Mouse (Mus musculus): Measurements from ENCODE around the gene Hmx3.

Gene Hmx3

DNA sequence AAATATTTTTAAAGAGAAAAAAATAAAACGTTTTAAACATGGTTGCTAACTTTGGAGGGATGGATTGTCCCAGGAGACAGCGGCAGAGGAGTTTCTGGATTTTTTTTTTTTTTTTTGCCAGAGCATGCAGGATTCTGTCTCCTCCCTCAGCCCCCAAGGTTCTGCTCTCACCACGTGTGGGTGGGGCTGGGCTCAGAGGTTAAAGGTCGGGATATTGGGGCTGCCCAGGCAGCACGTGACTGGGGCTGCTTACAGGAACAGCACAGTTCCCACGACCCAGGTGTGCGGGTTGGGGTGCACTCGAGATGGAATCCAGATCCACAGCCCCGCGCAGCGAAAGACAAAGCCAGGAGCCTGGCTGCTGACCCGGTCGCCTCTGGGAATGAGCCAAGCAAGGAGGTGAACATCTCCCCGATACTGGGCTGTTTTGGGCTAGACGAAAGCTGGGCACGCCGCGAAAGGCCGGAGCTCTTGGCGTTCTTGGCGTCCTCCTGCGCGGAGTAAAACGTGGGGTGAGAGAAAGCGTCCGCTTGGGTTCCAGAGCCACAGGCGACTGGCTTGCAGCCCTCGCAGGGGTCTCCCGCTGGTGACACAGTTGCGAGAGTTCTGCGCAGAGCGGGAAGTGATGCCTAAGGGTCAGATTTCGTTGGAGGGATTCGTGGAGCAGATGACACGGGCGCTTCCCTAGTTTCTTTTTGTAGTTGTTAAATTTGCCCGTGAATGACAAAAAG lies 14.0 kb downstream of the Hmx3 start:
- DNase-seq (ENCODE audit: low spot score in 2 of 2): no peak

DNA sequence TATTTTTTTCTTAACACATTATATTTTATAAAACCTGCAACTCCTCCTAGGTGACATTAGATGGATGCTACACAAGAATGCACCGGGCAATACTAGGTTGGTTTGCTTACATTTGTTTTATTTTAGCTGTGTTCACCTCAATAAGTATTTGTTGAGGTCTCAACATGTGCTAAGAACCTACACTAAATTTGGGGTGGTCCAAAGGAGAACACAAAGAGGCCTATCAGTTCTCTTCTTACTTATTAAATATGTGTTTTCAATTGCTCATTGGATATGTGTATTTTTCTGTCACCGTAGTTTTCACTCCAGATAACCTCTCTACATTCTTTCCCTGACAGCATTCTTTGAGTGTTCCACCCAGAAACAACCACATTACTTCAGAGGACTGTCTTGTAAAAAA lies 15.1 kb downstream of the Hmx3 start:
- DNase-seq (ENCODE audit: low spot score in 2 of 2): no peak

DNA sequence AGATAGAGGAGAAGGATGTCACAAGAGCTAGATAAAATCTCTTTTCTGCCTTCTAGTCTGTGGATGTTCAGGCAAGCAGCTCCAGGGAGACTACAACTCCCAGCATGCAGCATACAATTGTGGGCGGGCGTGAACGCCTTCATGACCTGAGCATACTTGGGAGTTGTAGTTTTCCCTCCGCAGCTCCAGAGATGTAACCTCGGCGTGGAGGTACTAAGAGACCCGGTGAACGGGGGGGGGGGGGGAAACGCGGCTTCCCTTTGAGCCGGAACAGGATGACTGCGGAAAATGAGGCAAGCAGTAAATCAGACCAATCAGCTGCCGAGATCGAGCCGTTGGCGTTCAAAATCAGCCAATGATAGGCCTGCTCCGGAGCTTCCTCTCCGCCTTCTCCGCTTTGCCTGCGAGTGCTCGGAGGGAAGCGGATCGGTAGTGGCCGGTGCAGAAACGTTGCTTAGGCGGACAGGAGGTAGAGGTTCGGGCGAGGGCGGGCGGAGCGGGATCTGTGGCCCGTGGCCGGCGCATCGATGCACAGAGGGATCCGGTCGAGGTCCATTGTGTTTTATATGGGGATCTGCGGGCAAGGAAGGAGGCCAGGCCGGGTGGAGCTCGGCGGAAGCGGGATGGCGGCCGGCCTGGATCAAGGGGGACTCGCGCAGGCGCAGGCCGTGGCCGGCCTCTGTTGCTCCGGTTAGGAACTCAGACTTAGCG lies 17.5 kb downstream of the Hmx3 start, which contains the start of gene Bub3:
Bub3 (plus strand) TSS at position 237 of the 711 bp plus-strand sequence.
- DNase-seq (ENCODE audit: low spot score in 2 of 2): peak; percentile 93 to 94

DNA sequence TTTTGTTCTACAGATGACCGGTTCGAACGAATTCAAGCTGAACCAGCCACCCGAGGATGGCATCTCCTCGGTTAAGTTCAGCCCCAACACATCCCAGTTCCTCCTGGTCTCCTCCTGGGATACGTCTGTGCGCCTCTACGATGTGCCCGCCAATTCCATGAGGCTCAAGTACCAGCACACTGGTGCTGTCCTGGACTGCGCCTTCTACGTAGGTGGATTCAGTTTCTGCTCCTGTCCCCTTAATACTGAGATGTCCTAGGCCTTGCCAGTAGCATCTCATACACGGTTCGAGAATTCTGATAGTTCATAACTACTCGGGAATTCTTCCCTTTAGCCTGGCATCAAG lies 18.0 kb downstream of the Hmx3 start:
- no peak for DNase-seq (ENCODE audit: low spot score in 2 of 2)

DNA sequence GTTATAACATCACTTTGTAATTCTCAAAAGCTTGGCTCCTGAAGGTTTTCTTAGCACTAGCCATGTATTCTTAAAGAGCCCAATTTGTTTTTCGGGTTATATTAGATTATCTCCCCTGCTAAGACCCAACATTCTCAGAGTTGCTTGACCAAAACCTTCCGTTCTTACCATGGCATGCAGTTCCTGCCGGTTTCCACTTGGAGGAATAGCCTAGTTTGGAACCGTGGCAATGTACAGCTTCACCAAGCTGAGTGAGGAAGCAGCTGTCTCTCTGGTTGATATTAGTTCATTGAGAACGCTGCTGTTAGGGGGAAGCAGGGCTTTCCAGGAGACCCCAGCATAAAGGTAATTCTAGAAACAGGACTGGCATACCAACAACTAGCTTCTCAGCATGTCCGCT lies 32.6 kb downstream of the Hmx3 start:
- DNase-seq (ENCODE audit: low spot score in 2 of 2): no peak

DNA sequence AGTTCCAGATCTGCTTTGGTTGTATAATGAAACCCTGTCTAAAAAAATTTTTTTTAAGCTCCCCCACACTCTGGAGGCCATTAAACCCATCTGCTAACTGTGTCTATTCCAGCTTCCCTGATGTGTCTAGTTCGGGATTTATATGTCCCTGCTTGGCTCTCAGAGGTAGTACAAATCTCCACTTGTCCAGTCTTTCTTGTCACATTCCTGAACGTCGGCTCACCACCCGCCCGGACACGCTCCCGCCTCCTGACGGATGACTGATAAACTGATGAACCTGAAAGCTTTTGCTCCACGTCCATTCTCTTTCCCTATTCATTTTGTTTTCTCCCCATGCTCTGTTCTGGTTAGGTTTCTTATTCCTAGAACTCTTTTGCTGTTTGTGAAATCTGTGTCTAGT lies 39.5 kb downstream of the Hmx3 start:
- no peak for DNase-seq (ENCODE audit: low spot score in 2 of 2)

DNA sequence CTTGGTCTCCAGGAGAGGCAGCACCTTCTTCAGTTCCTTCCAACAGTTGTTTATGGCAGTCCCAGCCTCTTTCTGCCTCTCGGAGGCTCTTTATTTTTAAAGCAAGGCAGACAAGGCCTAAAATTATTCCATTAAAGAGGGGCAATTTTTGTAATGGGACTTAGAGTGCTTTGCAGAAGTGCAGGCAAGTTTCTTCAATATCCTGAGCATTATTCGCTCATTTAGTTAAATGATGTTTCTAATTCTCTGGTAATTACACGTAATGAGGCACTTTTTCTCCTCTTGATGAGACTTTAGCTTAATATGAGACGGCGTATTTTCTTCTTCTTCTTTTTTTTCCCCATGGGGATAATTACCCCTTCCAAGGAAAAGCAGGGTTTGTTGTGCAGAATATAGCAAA lies 42.9 kb downstream of the Hmx3 start:
- DNase-seq (ENCODE audit: low spot score in 2 of 2): no peak
